Mouse (Mus musculus): ENCODE measurements at regions not wholly inside any gene's neighbourhood (a gene's known extent, or its start where the extent isn't known, plus 50 kb on each side); places are given as distances from the start of the nearest gene placed in this dataset.

DNA sequence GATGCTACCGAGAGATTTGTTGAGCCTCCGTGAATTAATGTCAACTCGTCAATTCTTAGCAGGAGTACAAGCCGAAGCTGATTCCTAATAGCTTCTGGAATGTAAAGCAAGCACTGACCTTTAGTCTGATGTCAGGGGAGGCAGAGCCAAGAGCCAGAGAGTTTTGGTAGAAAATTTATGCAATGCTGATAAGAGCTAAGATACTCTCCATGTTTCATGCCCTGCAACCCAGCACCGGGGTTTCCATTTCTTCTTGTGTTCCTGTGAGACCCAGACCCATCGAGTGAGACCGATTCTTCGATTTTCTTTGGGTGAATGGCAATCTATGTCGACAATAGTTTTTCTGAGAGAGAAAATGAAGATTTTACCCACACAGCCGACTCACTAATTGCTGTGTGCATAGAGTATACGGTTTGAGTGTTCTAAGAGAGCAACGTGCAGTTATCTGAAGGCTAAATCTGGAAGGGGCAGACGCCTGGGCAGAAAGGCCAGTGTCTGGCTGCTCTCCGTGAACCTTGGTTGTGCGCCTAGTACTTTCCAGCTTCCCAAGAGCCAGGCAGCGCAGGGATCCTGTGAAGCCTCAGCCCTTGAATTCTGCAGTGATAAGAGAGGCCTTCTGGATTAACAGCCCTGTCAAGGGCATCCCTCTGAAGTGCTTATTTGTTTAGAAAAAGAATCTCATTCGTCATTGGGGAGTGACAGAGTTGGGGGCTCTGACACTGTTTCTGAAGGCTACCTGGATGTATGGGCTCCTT lies 296.1 kb upstream of the Fam241a start:
- Histone ChIP-seq H3K27ac (ENCODE audit: low read length) (no peak overlapping the region), H3K4me1 (replicated peaks; ENCODE audit: control insufficient read depth, insufficient read depth, low read length) (no peaks in the 10 kb centered on the region), H3K9ac (replicated peaks; ENCODE audit: low read depth, low read length) (no peak overlapping the region), H3K4me3 (replicated peaks; ENCODE audit: low read length) (no peak overlapping the region), H3K27me3 (replicated peaks; ENCODE audit: control insufficient read depth, insufficient read depth, low read length) (no peaks in the 10 kb centered on the region), H3K36me3 (ENCODE audit: control insufficient read depth, insufficient read depth) (no peaks in the 10 kb centered on the region), H3K4me2 (ENCODE audit: low read length) (no peak overlapping the region), H3K9me3 (ENCODE audit: control insufficient read depth, low read length) (no peaks in the 10 kb centered on the region)
- no peak for ATAC-seq
- whole genome bisulfite sequencing: 71% methylated on average over 17 of the region's 17 CpGs

DNA sequence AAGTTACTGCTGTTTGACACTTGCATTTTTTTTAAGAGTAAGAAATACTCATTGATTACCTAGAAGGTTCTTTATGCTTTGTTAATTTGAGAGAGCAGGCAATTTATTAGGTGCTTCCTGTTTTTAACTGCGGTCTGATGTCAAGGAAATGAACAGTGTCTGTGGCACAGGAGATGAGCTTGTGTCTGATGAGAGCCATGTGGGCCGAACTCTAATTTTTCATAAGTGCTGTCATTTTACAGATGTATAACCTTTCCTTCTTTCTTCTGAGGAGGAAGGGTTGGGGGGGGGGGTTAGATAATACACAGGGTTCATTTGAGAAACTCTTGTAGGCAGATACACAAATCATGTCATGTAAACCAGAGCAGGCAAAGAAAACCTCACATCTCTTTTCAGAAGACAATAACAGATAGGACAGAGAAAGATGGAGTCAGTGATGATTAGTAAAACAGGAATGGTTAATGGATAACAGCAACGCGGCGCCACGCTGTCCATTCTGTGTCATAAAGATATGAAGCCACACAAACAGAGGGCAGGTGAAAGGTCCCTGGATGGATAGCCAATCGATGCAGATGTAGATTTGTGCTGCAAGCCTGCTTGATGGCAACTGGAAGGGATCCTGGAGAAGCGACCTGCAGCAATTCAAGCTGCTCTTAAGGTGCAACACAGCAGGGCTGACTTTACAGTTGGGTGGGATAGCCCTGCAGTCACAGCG lies 291.4 kb upstream of the Fam241a start:
- no peaks in the 10 kb centered on the region for H3K9me3 ChIP-seq (ENCODE audit: control insufficient read depth, low read length)
- no peak for ATAC-seq
- no peak overlapping the region for H3K4me2 ChIP-seq (ENCODE audit: low read length)
- no peak overlapping the region for H3K9ac ChIP-seq (replicated peaks; ENCODE audit: low read depth, low read length)
- 94% methylated on average over 9 of the region's 9 CpGs for WGBS
- no peak overlapping the region for H3K27ac ChIP-seq (ENCODE audit: low read length)
- H3K27me3 ChIP-seq (replicated peaks; ENCODE audit: control insufficient read depth, insufficient read depth, low read length): no peaks in the 10 kb centered on the region
- no peaks in the 10 kb centered on the region for H3K36me3 ChIP-seq (ENCODE audit: control insufficient read depth, insufficient read depth)
- H3K4me1 ChIP-seq (replicated peaks; ENCODE audit: control insufficient read depth, insufficient read depth, low read length): no peaks in the 10 kb centered on the region
- no peak overlapping the region for H3K4me3 ChIP-seq (replicated peaks; ENCODE audit: low read length)

- Histone ChIP-seq H3K4me3 (replicated peaks; ENCODE audit: low read length) (no peak overlapping the region), H3K27me3 (replicated peaks; ENCODE audit: control insufficient read depth, insufficient read depth, low read length) (no peaks in the 10 kb centered on the region), H3K4me1 (replicated peaks; ENCODE audit: control insufficient read depth, insufficient read depth, low read length) (no peaks in the 10 kb centered on the region), H3K4me2 (ENCODE audit: low read length) (no peak overlapping the region), H3K36me3 (ENCODE audit: control insufficient read depth, insufficient read depth) (no peaks in the 10 kb centered on the region), H3K27ac (ENCODE audit: low read length) (no peak overlapping the region), H3K9ac (replicated peaks; ENCODE audit: low read depth, low read length) (no peak overlapping the region), H3K9me3 (ENCODE audit: control insufficient read depth, low read length) (no peaks in the 10 kb centered on the region)
- ATAC-seq: peak; percentile 72; the same call in 1 of the 2 replicates
- WGBS: 17% methylated on average over 4 of the region's 4 CpGs
These were observed 290.2 kb upstream of the Fam241a start for GRCm38 (mm10) chr3:128186278-128186677.

DNA sequence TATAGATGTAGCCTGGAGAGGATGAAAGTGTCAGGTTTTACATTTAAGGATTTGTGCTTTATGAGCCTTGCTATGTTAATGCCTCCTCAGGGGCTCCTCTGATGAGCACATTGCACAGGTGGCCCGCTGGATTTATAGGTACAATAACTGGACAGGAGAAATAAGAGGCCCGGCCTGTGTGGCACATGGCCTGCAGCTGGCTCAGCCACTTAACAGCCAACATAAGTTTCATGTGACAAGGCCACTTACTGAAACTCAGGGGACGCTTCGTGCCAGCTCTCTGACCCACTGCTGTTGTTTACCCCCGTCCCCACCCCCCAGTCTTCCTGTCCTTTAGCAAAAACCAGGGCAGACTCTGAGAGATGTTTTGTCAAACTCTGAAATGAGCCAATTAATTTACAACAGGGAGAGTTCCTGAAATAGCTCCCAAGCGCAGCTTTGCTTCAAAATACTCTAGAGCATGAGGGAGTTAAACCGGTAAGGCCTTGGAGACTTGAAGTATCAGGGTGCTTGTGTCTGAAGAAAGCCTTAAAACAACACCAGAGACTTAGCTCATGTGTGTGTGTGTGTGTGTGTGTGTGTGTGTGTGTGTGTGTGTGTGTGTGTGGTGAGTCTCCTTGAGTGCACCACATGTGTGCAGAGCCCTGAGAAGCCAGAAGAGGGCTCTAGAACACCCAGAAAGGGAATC lies 285.2 kb upstream of the Fam241a start:
- no peaks in the 10 kb centered on the region for H3K27me3 ChIP-seq (replicated peaks; ENCODE audit: control insufficient read depth, insufficient read depth, low read length)
- H3K27ac ChIP-seq (ENCODE audit: low read length): no peak overlapping the region
- no peak overlapping the region for H3K9ac ChIP-seq (replicated peaks; ENCODE audit: low read depth, low read length)
- H3K4me3 ChIP-seq (replicated peaks; ENCODE audit: low read length): no peak overlapping the region
- H3K9me3 ChIP-seq (ENCODE audit: control insufficient read depth, low read length): no peaks in the 10 kb centered on the region
- H3K36me3 ChIP-seq (ENCODE audit: control insufficient read depth, insufficient read depth): no peaks in the 10 kb centered on the region
- WGBS: 76% methylated on average over 7 of the region's 7 CpGs
- no peak overlapping the region for H3K4me2 ChIP-seq (ENCODE audit: low read length)
- no peak for ATAC-seq
- H3K4me1 ChIP-seq (replicated peaks; ENCODE audit: control insufficient read depth, insufficient read depth, low read length): no peaks in the 10 kb centered on the region

- peak overlapping the region; percentile 9; the same call in 1 of the 2 replicates for H3K4me2 ChIP-seq (ENCODE audit: low read length)
- H3K36me3 ChIP-seq (ENCODE audit: control insufficient read depth, insufficient read depth): no peaks in the 10 kb centered on the region
- H3K27me3 ChIP-seq (replicated peaks; ENCODE audit: control insufficient read depth, insufficient read depth, low read length): no peaks in the 10 kb centered on the region
- 27% methylated on average over 8 of the region's 8 CpGs for WGBS
- no peaks in the 10 kb centered on the region for H3K9me3 ChIP-seq (ENCODE audit: control insufficient read depth, low read length)
- ATAC-seq: peak; percentile 85
- no peak overlapping the region for H3K4me3 ChIP-seq (replicated peaks; ENCODE audit: low read length)
- no peak overlapping the region for H3K27ac ChIP-seq (ENCODE audit: low read length)
- H3K9ac ChIP-seq (replicated peaks; ENCODE audit: low read depth, low read length): no peak overlapping the region
- no peaks in the 10 kb centered on the region; the same call in 1 of the 2 replicates for H3K4me1 ChIP-seq (replicated peaks; ENCODE audit: control insufficient read depth, insufficient read depth, low read length)
These were observed 253.1 kb upstream of the Fam241a start for GRCm38 (mm10) chr3:128149216-128149615.

GRCm38 (mm10) chr3:128145329-128145728 lies 249.2 kb upstream of the Fam241a start:
- Histone ChIP-seq H3K36me3 (ENCODE audit: control insufficient read depth, insufficient read depth) (no peaks in the 10 kb centered on the region), H3K27me3 (replicated peaks; ENCODE audit: control insufficient read depth, insufficient read depth, low read length) (no peaks in the 10 kb centered on the region), H3K4me2 (ENCODE audit: low read length) (no peak overlapping the region), H3K4me1 (replicated peaks; ENCODE audit: control insufficient read depth, insufficient read depth, low read length) (no peaks in the 10 kb centered on the region; the same call in 1 of the 2 replicates), H3K9ac (replicated peaks; ENCODE audit: low read depth, low read length) (no peak overlapping the region), H3K9me3 (ENCODE audit: control insufficient read depth, low read length) (no peaks in the 10 kb centered on the region), H3K27ac (ENCODE audit: low read length) (no peak overlapping the region), H3K4me3 (replicated peaks; ENCODE audit: low read length) (no peak overlapping the region)
- ATAC-seq: no peak
- 86% methylated on average over 7 of the region's 7 CpGs for WGBS

GRCm38 (mm10) chr3:128127836-128128235 lies 231.7 kb upstream of the Fam241a start:
- Histone ChIP-seq H3K4me2 (ENCODE audit: low read length) (no peak overlapping the region), H3K27ac (ENCODE audit: low read length) (no peak overlapping the region), H3K4me1 (replicated peaks; ENCODE audit: control insufficient read depth, insufficient read depth, low read length) (no peaks in the 10 kb centered on the region), H3K9me3 (ENCODE audit: control insufficient read depth, low read length) (no peaks in the 10 kb centered on the region), H3K4me3 (replicated peaks; ENCODE audit: low read length) (no peak overlapping the region), H3K9ac (replicated peaks; ENCODE audit: low read depth, low read length) (no peak overlapping the region), H3K36me3 (ENCODE audit: control insufficient read depth, insufficient read depth) (no peaks in the 10 kb centered on the region), H3K27me3 (replicated peaks; ENCODE audit: control insufficient read depth, insufficient read depth, low read length) (no peaks in the 10 kb centered on the region)
- no peak for ATAC-seq
- 87% methylated on average over 5 of the region's 5 CpGs for WGBS

- H3K4me1 ChIP-seq (replicated peaks; ENCODE audit: control insufficient read depth, insufficient read depth, low read length): no peaks in the 10 kb centered on the region
- no peak overlapping the region for H3K4me3 ChIP-seq (replicated peaks; ENCODE audit: low read length)
- no peak overlapping the region for H3K9ac ChIP-seq (replicated peaks; ENCODE audit: low read depth, low read length)
- H3K36me3 ChIP-seq (ENCODE audit: control insufficient read depth, insufficient read depth): no peaks in the 10 kb centered on the region
- no peaks in the 10 kb centered on the region for H3K27me3 ChIP-seq (replicated peaks; ENCODE audit: control insufficient read depth, insufficient read depth, low read length)
- WGBS: 65% methylated on average over 3 of the region's 3 CpGs
- no peak overlapping the region for H3K27ac ChIP-seq (ENCODE audit: low read length)
- no peak overlapping the region for H3K4me2 ChIP-seq (ENCODE audit: low read length)
- no peaks in the 10 kb centered on the region for H3K9me3 ChIP-seq (ENCODE audit: control insufficient read depth, low read length)
- ATAC-seq: no peak
These were observed 230.5 kb upstream of the Fam241a start for GRCm38 (mm10) chr3:128126664-128127063.

DNA sequence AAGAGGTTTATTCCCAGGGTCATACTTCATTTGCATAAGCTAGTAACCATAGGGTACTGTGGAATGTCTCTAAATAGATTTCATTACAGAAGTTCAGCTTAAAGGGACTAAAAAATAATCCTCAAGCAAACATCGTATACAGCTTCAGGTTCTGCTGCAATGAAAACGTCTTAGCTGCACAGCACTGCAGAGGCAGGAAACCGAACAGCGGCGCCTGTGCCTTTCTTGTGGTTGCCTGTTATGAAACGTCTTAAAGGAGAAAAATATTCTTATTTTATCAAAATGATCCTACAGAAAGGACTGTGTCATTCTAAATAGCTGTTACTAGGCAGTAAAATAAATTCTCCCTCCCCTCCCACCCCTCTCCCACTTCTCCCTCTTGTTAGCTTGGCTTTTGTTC lies 226.0 kb upstream of the Fam241a start:
- H3K27ac ChIP-seq (ENCODE audit: low read length): no peak overlapping the region
- H3K4me1 ChIP-seq (replicated peaks; ENCODE audit: control insufficient read depth, insufficient read depth, low read length): no peaks in the 10 kb centered on the region
- H3K36me3 ChIP-seq (ENCODE audit: control insufficient read depth, insufficient read depth): no peaks in the 10 kb centered on the region
- WGBS: 72% methylated on average over 6 of the region's 6 CpGs
- no peaks in the 10 kb centered on the region for H3K27me3 ChIP-seq (replicated peaks; ENCODE audit: control insufficient read depth, insufficient read depth, low read length)
- H3K9ac ChIP-seq (replicated peaks; ENCODE audit: low read depth, low read length): no peak overlapping the region
- H3K9me3 ChIP-seq (ENCODE audit: control insufficient read depth, low read length): no peaks in the 10 kb centered on the region
- H3K4me3 ChIP-seq (replicated peaks; ENCODE audit: low read length): no peak overlapping the region
- H3K4me2 ChIP-seq (ENCODE audit: low read length): no peak overlapping the region
- no peak for ATAC-seq

Measured in forebrain, embryonic 16.5 days (tissue).